Mouse (Mus musculus): Measurements from ENCODE around the gene Tmem254a.
"Not testable (repeated sequence)": the region's sequence is repeated elsewhere in the genome, so short reads cannot be mapped to it uniquely, and the experiment has no call there.

Tmem254a gene

GRCm38 (mm10) chr14:25927562-25927881 is at the start of gene Tmem254a:
Tmem254a (minus strand) TSS chr14:25927672.
- not testable (repeated sequence) for DNase-seq (ENCODE audit: low read depth, low spot score)

- DNase-seq (ENCODE audit: low read depth, low spot score), result not testable (repeated sequence)
These were observed 30.4 kb upstream of the Tmem254a start for GRCm38 (mm10) chr14:25957861-25958260.

GRCm38 (mm10) chr14:25938004-25938403 is 10.5 kb upstream of the Tmem254a start, which contains the start of gene Cphx1:
Cphx1 (plus strand) TSS chr14:25938304.
- DNase-seq (ENCODE audit: low read depth, low spot score), result not testable (repeated sequence)

GRCm38 (mm10) chr14:25936867-25937630 is 9.6 kb upstream of the Tmem254a start:
- DNase-seq (ENCODE audit: low read depth, low spot score), result not testable (repeated sequence)

- not testable (repeated sequence) for DNase-seq (ENCODE audit: low read depth, low spot score)
These were observed 484 bp downstream of the Tmem254a start for GRCm38 (mm10) chr14:25926814-25927561.

GRCm38 (mm10) chr14:25918427-25919170 is 8.9 kb downstream of the Tmem254a start:
- DNase-seq (ENCODE audit: low read depth, low spot score), result not testable (repeated sequence)

- DNase-seq (ENCODE audit: low read depth, low spot score), result not testable (repeated sequence)
These were observed 18.5 kb downstream of the Tmem254a start for GRCm38 (mm10) chr14:25908976-25909375.

- DNase-seq (ENCODE audit: low read depth, low spot score), result not testable (repeated sequence)
These were observed 20.2 kb downstream of the Tmem254a start for GRCm38 (mm10) chr14:25907272-25907671.

- DNase-seq (ENCODE audit: low read depth, low spot score), result not testable (repeated sequence)
These were observed 22.2 kb downstream of the Tmem254a start for GRCm38 (mm10) chr14:25905243-25905642.

GRCm38 (mm10) chr14:25903000-25903399 is 24.5 kb downstream of the Tmem254a start, which contains the start of gene Plac9a:
Plac9a (minus strand) TSS chr14:25903100.
- not testable (repeated sequence) for DNase-seq (ENCODE audit: low read depth, low spot score)

- DNase-seq (ENCODE audit: low read depth, low spot score), result not testable (repeated sequence)
These were observed 31.8 kb downstream of the Tmem254a start for GRCm38 (mm10) chr14:25895686-25896085.

- DNase-seq (ENCODE audit: low read depth, low spot score), result not testable (repeated sequence)
These were observed 32.9 kb downstream of the Tmem254a start for GRCm38 (mm10) chr14:25894566-25894965.

- DNase-seq (ENCODE audit: low read depth, low spot score), result not testable (repeated sequence)
These were observed 41.6 kb downstream of the Tmem254a start for GRCm38 (mm10) chr14:25885886-25886285.

GRCm38 (mm10) chr14:25881769-25882168 is 45.7 kb downstream of the Tmem254a start:
- DNase-seq (ENCODE audit: low read depth, low spot score), result not testable (repeated sequence)

- not testable (repeated sequence) for DNase-seq (ENCODE audit: low read depth, low spot score)
These were observed 50.8 kb downstream of the Tmem254a start for GRCm38 (mm10) chr14:25876640-25877039.

Measured in c-Kit-negative CD71-positive TER-119-positive erythroid progenitor cells, embryonic 14.5 days (primary cell).